Mouse (Mus musculus): ENCODE measurements around the gene Serinc3. TPM values are rescaled to one million over a fixed set of nuclear protein-coding genes. Genes with fewer than 3 reads are reported as not detected.
"Not testable (repeated sequence)": the region's sequence is repeated elsewhere in the genome, so short reads cannot be mapped to it uniquely, and the experiment has no call there.

The Serinc3 gene
- polyA plus RNA-seq, 1 experiment from 2014 or later: 71.5 TPM

GRCm38 (mm10) chr2:163641681-163642080, 3.2 kb downstream of the Serinc3 start:
- peaks cover 35% of the 10 kb centered on the region for H3K4me1 ChIP-seq (replicated peaks; ENCODE audit: control insufficient read depth, insufficient read depth, low read length)
- peak overlapping the region; percentile 5 for H3K4me2 ChIP-seq (ENCODE audit: low read depth, low read length)
- H3K27ac ChIP-seq (ENCODE audit: low read length): peak overlapping the region; percentile 75; the same call in 1 of the 2 replicates
- WGBS: 39% methylated on average over 3 of the region's 3 CpGs
- H3K27me3 ChIP-seq (ENCODE audit: control insufficient read depth, insufficient read depth, low read depth, low read length): no peaks in the 10 kb centered on the region
- no peak overlapping the region for H3K9ac ChIP-seq (ENCODE audit: low read length)
- no peak for ATAC-seq (ENCODE audit: low read depth)
- H3K4me3 ChIP-seq (ENCODE audit: low read length): peak overlapping the region; percentile 1; the same call in 1 of the 2 replicates
- 0 out of 2 replicates have a peak, but pooled peaks cover 1% of the 10 kb centered on the region for H3K36me3 ChIP-seq (ENCODE audit: control insufficient read depth, insufficient read depth, low read length)
- H3K9me3 ChIP-seq (ENCODE audit: control insufficient read depth, low read length): no peaks in the 10 kb centered on the region

- Histone ChIP-seq H3K36me3 (ENCODE audit: control insufficient read depth, insufficient read depth, low read length) (peaks cover 4% of the 10 kb centered on the region; the same call in 1 of the 2 replicates), H3K4me3 (ENCODE audit: low read length) (no peak overlapping the region), H3K27me3 (ENCODE audit: control insufficient read depth, insufficient read depth, low read depth, low read length) (no peaks in the 10 kb centered on the region), H3K9ac (ENCODE audit: low read length) (no peak overlapping the region), H3K9me3 (ENCODE audit: control insufficient read depth, low read length) (no peaks in the 10 kb centered on the region), H3K4me1 (replicated peaks; ENCODE audit: control insufficient read depth, insufficient read depth, low read length) (peaks cover 35% of the 10 kb centered on the region), H3K27ac (ENCODE audit: low read length) (no peak overlapping the region), H3K4me2 (ENCODE audit: low read depth, low read length) (no peak overlapping the region)
- no peak for ATAC-seq (ENCODE audit: low read depth)
- WGBS: 75% methylated on average over 3 of the region's 3 CpGs
Measured at GRCm38 (mm10) chr2:163640493-163640892, 4.4 kb downstream of the Serinc3 start.

GRCm38 (mm10) chr2:163637655-163638266, 7.2 kb downstream of the Serinc3 start:
- no peaks in the 10 kb centered on the region for H3K9me3 ChIP-seq (ENCODE audit: control insufficient read depth, low read length)
- ATAC-seq (ENCODE audit: low read depth): no peak
- no peaks in the 10 kb centered on the region for H3K27me3 ChIP-seq (ENCODE audit: control insufficient read depth, insufficient read depth, low read depth, low read length)
- 17% methylated on average over 5 of the region's 5 CpGs for WGBS
- H3K4me1 ChIP-seq (replicated peaks; ENCODE audit: control insufficient read depth, insufficient read depth, low read length): peaks cover 25% of the 10 kb centered on the region
- H3K4me3 ChIP-seq (ENCODE audit: low read length): no peak overlapping the region
- H3K4me2 ChIP-seq (ENCODE audit: low read depth, low read length): no peak overlapping the region
- H3K9ac ChIP-seq (ENCODE audit: low read length): no peak overlapping the region
- H3K27ac ChIP-seq (ENCODE audit: low read length): no peak overlapping the region; the same call in 1 of the 2 replicates
- peaks cover 11% of the 10 kb centered on the region; the same call in 1 of the 2 replicates for H3K36me3 ChIP-seq (ENCODE audit: control insufficient read depth, insufficient read depth, low read length)

- no peak for ATAC-seq (ENCODE audit: low read depth)
- Histone ChIP-seq H3K36me3 (ENCODE audit: control insufficient read depth, insufficient read depth, low read length) (peaks cover 25% of the 10 kb centered on the region), H3K9ac (ENCODE audit: low read length) (no peak overlapping the region), H3K9me3 (ENCODE audit: control insufficient read depth, low read length) (no peaks in the 10 kb centered on the region), H3K4me3 (ENCODE audit: low read length) (no peak overlapping the region), H3K27me3 (ENCODE audit: control insufficient read depth, insufficient read depth, low read depth, low read length) (no peaks in the 10 kb centered on the region), H3K27ac (ENCODE audit: low read length) (no peak overlapping the region), H3K4me2 (ENCODE audit: low read depth, low read length) (no peak overlapping the region), H3K4me1 (replicated peaks; ENCODE audit: control insufficient read depth, insufficient read depth, low read length) (peaks cover 21% of the 10 kb centered on the region)
- WGBS: 82% methylated on average over 2 of the region's 2 CpGs
Measured at GRCm38 (mm10) chr2:163636057-163636456, 8.9 kb downstream of the Serinc3 start.

- H3K27ac ChIP-seq (ENCODE audit: low read length): no peak overlapping the region
- no peaks in the 10 kb centered on the region for H3K27me3 ChIP-seq (ENCODE audit: control insufficient read depth, insufficient read depth, low read depth, low read length)
- no peaks in the 10 kb centered on the region for H3K9me3 ChIP-seq (ENCODE audit: control insufficient read depth, low read length)
- peaks cover 40% of the 10 kb centered on the region for H3K36me3 ChIP-seq (ENCODE audit: control insufficient read depth, insufficient read depth, low read length)
- ATAC-seq (ENCODE audit: low read depth): no peak
- H3K9ac ChIP-seq (ENCODE audit: low read length): no peak overlapping the region
- 92% methylated on average over 2 of the region's 2 CpGs for WGBS
- peaks cover 18% of the 10 kb centered on the region for H3K4me1 ChIP-seq (replicated peaks; ENCODE audit: control insufficient read depth, insufficient read depth, low read length)
- H3K4me2 ChIP-seq (ENCODE audit: low read depth, low read length): no peak overlapping the region
- no peak overlapping the region for H3K4me3 ChIP-seq (ENCODE audit: low read length)
Measured at GRCm38 (mm10) chr2:163634211-163634610, 10.7 kb downstream of the Serinc3 start.

- Histone ChIP-seq H3K4me1 (replicated peaks; ENCODE audit: control insufficient read depth, insufficient read depth, low read length) (no peaks in the 10 kb centered on the region), H3K9ac (ENCODE audit: low read length) (no peak overlapping the region), H3K27ac (ENCODE audit: low read length) (no peak overlapping the region), H3K4me2 (ENCODE audit: low read depth, low read length) (no peak overlapping the region), H3K27me3 (ENCODE audit: control insufficient read depth, insufficient read depth, low read depth, low read length) (no peaks in the 10 kb centered on the region), H3K9me3 (ENCODE audit: control insufficient read depth, low read length) (no peaks in the 10 kb centered on the region), H3K4me3 (ENCODE audit: low read length) (no peak overlapping the region), H3K36me3 (ENCODE audit: control insufficient read depth, insufficient read depth, low read length) (peaks cover 57% of the 10 kb centered on the region)
- no peak for ATAC-seq (ENCODE audit: low read depth)
- WGBS: 93% methylated on average over 2 of the region's 2 CpGs
Measured at GRCm38 (mm10) chr2:163631715-163632114, 13.2 kb downstream of the Serinc3 start.

GRCm38 (mm10) chr2:163631223-163631622, 13.7 kb downstream of the Serinc3 start:
- Histone ChIP-seq H3K36me3 (ENCODE audit: control insufficient read depth, insufficient read depth, low read length) (peaks cover 60% of the 10 kb centered on the region), H3K27me3 (ENCODE audit: control insufficient read depth, insufficient read depth, low read depth, low read length) (no peaks in the 10 kb centered on the region), H3K9ac (ENCODE audit: low read length) (no peak overlapping the region), H3K4me2 (ENCODE audit: low read depth, low read length) (no peak overlapping the region), H3K9me3 (ENCODE audit: control insufficient read depth, low read length) (no peaks in the 10 kb centered on the region), H3K27ac (ENCODE audit: low read length) (no peak overlapping the region), H3K4me3 (ENCODE audit: low read length) (no peak overlapping the region), H3K4me1 (replicated peaks; ENCODE audit: control insufficient read depth, insufficient read depth, low read length) (no peaks in the 10 kb centered on the region)
- ATAC-seq (ENCODE audit: low read depth): no peak
- WGBS: 91% methylated on average over 4 of the region's 4 CpGs

- not testable (repeated sequence) for H3K9ac ChIP-seq (ENCODE audit: low read length); H3K4me1 ChIP-seq (replicated peaks; ENCODE audit: control insufficient read depth, insufficient read depth, low read length); ATAC-seq (ENCODE audit: low read depth); H3K4me3 ChIP-seq (ENCODE audit: low read length); H3K27me3 ChIP-seq (ENCODE audit: control insufficient read depth, insufficient read depth, low read depth, low read length); H3K4me2 ChIP-seq (ENCODE audit: low read depth, low read length); H3K27ac ChIP-seq (ENCODE audit: low read length); H3K9me3 ChIP-seq (ENCODE audit: control insufficient read depth, low read length)
- H3K36me3 ChIP-seq (ENCODE audit: control insufficient read depth, insufficient read depth, low read length): peaks cover 51% of the 10 kb centered on the region
- 84% methylated on average over 3 of the region's 3 CpGs for WGBS
Measured at GRCm38 (mm10) chr2:163621401-163621800, 23.5 kb downstream of the Serinc3 start.

- 61% methylated on average over 8 of the region's 8 CpGs for WGBS
- no peak overlapping the region for H3K4me3 ChIP-seq (ENCODE audit: low read length)
- H3K4me1 ChIP-seq (replicated peaks; ENCODE audit: control insufficient read depth, insufficient read depth, low read length): no peaks in the 10 kb centered on the region
- peaks cover 51% of the 10 kb centered on the region for H3K36me3 ChIP-seq (ENCODE audit: control insufficient read depth, insufficient read depth, low read length)
- no peak overlapping the region for H3K27ac ChIP-seq (ENCODE audit: low read length)
- ATAC-seq (ENCODE audit: low read depth): peak; percentile 75
- no peaks in the 10 kb centered on the region for H3K27me3 ChIP-seq (ENCODE audit: control insufficient read depth, insufficient read depth, low read depth, low read length)
- H3K9ac ChIP-seq (ENCODE audit: low read length): no peak overlapping the region
- no peak overlapping the region for H3K4me2 ChIP-seq (ENCODE audit: low read depth, low read length)
- H3K9me3 ChIP-seq (ENCODE audit: control insufficient read depth, low read length): no peaks in the 10 kb centered on the region
Measured at GRCm38 (mm10) chr2:163620451-163620850, 24.5 kb downstream of the Serinc3 start.
